Mouse (Mus musculus): ENCODE measurements around the gene Nkx2-3.

Gene Nkx2-3

DNA sequence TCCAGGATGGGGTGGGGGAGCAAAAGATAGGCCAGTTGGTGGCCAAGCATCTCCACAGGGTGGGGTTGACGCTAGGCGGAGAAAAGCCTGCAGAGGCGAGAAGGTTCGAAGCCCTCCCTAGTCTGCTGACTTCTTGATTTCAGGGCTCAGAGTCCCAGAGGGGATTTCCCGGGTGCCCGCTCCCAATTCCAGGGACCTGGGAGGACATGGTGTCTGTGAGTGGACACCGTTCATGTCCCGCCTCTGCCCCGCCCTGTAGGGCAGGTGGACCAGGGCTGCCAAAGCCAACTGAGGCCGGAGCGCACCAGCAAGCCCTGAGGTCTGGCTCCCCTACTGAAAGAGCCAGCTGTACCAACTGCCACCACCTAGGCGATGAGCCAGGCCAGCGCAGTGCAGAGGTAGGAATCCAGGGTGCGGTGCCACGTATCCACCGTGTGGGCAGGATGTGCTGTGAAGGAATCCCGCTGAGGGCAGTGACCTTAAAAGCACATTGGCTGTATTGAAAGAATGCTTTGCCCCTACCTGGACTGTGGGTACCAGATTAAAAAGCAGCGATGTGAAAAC, 7.9 kb downstream of the Nkx2-3 start:
- no peak for DNase-seq

DNA sequence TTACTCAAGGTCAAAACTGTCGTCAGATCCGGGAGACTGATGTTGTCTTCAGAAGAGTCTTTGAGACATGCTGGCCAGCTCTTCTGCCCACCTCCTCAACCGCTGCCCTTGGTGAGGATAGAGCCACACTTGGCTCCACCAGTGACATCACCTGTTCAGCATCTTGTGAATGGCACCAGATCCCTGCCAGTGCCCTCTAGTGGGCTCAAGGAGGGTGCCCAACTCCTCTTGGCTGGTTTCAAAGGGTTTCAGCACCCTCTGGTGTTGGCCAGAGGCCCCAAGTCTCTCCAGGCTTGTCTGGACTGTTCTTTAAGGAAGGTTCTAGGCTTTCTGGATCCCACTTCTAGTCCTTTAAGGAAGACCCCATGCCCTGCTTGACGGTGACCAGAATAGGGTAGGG, 11.8 kb downstream of the Nkx2-3 start:
- peak; percentile 68 for DNase-seq

DNA sequence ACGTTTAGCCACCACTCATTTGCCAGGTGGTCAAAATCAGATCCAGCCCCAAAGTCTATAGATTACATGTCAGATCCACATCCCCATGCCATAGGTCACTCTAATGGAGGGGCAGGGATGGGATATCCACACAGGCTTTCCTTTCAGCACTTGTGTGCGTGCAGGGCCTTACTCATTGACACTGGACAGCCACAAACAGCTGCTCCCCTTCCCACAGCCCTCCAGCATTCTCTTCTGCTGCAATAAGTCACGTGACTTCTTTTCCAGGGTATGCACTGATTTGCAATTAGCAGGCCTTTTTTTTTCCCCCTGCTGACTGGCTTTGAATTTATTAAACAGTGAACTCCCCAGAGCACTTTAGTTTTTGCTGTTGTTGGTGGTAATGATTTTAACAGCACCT, 14.0 kb downstream of the Nkx2-3 start:
- DNase-seq = no peak

DNA sequence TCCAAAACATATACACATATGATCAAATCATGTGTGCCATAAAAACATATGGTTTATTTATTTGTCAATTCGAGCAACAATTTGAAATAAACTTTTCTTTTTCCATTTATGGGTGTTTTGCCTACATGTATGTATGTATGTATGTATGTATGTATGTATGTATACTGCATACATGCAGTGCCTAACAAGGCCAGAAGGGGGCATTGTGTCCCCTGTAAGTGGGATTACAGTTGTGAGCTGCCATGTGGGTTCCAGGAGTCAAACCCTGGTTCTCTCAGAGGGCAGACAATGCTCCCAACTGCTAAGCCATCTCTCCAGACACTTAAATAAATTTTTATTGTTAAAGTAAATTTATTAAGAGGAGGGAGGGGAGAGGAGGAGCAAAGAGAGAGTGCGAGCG, 15.2 kb downstream of the Nkx2-3 start:
- no peak for DNase-seq

DNA sequence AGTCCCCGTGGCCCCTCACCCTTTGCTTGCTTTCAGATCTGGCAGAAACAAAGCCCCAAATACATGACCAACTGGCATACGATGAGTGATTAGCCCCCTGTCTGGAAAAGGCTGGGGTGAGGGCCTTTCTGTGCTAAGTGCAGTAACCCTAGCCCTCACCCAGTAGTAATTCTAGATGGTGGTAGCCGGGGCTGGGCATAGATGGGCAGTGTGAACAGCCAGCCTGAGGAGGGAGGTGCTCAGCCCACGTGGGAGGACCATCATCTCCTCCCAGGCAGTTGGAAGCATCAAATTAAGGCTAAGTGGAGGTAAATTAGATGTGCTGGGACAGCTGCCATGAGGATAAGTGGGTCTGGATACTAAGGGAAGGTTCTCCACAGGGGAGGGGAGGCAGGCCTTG, 17.0 kb downstream of the Nkx2-3 start:
- DNase-seq = no peak

DNA sequence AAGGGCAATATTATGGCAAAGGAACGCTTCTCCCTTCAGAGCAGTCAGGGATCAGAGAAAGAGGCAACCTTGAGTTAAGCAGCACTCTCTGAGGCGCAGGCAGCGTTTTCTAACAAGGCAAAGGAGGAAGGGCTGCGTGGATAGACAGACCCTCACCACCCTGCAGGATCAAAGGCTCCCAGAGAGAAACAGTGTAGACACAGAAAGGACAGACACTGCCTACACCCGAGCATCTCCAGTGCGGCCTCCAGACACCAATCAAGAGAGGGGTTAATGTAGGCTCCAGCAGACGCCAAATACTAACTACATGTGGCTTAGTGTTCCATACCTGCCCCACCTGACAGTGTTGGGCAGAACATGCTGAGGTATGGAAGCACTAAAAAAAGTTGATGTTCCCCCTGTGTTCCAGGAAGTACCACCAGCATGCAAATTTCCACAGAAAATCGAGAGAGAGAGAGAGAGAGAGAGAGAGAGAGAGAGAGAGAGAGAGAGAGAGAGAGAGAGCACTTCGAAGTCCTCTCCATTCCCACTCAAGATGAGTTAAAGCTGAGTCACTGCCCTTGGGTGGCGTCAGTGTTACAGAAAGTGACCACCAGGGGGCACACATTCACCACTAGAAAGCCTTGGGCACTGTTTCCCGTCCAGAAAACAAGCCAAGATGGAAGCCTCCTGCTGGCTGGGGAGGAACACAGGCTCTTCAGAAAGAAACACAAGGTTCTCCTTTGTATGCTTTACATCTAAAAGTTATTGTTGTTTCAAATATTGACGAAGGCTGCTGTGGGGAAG, 18.5 kb downstream of the Nkx2-3 start:
- DNase-seq = peak; percentile 87

DNA sequence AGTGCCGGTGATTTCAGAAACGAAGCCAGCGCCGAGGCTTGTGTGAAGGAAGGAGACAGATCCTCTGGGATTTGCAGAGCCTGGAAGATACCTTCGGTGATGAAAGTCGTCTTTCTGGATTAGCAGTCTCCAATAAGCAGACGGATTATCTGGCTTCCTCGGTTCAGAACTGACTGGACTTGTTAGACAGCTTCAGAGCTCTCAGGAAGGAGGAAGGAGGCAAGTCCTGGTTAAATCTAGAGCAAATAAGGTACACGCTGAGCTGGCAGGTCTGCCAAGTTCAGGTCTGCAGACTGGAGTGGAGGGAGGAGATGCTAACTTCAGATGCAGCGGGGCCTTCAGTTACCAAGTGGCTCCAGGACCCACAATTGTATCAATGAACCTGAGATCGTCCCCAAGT, 29.7 kb downstream of the Nkx2-3 start:
- DNase-seq = no peak

DNA sequence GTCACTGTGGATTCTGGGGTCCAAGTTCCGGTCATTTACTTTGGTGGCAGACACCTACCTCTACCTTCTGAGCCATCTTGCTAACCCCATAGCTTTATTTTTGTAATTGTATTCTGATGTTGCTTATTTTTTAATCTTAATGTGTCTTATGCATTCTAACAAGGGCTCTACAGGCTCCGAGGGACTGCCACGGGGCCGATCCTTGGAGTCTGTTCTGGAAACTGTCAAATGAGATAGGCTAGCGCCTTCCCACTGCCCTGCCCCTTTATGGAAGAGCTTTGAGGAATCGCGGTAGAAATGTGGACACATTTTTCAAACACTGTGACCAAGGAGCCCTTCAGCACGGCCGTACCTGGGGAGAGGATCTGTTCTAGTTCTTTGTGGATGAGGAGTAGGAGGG, 30.7 kb downstream of the Nkx2-3 start:
- DNase-seq = no peak

DNA sequence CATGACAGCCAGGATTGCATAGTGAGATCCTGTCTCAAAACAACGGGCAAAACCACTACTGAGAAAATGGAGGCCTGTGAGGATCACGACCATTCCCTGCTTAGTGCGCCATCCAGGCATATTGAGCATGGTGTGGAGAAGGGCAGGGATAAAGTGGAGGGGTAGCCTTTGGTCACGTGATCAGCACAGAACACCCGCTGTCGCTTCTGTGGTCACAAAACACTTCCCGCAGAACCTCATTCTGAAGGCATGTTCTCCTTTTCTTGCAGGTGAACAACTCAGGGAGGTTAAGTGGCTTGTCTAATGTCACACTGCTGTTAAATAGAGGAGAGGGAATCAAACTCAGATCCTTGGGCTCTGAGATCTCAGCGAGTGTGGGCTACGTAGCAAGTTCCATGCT, 33.4 kb downstream of the Nkx2-3 start:
- DNase-seq = no peak

DNA sequence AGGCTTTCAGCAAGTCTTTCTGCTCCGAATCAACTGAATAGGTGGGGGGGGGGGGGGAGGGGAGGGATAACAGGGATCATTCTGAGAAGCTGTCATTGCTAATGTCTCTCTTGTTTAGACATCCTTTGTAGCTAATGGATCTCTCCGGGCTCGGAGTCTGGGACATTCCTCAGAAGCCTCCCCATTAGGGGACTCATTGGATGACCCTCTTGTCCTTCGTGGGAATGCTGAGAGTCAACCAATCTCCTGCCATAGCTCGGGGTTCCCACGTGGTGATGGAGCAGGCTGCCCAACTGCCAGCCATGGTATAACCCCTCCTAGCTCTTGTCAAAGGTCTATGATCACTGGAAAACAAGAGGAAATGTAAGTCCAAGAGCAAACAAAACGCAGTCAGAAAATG, 34.7 kb downstream of the Nkx2-3 start:
- no peak for DNase-seq

DNA sequence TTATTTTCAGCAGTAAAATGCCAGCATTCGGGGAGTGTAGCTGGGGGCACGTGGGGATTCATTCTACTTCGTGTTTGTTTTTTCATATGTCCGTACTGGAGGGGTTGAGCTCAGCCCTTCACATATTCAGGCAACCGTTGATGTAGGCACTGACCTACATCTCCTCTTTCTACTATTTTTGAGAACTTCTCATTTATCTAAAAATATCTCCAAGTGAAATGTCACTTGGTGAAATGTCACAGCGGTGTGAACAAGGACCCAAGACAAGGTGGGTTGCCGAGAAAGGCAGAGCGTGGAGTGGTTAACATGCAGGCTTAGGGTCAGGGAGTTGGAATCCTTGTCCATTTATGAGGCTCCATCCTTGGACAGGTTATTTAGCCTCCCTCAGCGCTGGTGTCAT, 35.1 kb downstream of the Nkx2-3 start:
- DNase-seq = no peak

DNA sequence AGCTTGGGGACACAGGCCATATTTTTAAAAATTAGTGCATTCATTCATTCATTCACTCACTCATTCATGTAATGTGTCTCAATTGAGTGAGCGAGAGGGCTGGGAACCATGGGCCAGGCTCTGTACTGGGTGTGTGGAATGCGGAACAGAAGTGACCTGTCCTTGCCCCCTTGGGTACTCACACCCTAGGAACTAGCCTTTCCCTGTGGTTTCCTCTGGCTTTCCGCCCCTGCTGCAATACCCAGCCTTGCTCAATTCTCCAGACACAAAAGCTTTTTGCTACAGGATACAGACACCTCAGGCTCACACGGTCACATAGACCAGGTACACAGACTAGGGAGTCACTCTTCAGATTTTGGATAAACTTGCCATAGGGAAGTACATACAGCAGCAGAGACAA, 36.2 kb downstream of the Nkx2-3 start:
- DNase-seq = no peak

DNA sequence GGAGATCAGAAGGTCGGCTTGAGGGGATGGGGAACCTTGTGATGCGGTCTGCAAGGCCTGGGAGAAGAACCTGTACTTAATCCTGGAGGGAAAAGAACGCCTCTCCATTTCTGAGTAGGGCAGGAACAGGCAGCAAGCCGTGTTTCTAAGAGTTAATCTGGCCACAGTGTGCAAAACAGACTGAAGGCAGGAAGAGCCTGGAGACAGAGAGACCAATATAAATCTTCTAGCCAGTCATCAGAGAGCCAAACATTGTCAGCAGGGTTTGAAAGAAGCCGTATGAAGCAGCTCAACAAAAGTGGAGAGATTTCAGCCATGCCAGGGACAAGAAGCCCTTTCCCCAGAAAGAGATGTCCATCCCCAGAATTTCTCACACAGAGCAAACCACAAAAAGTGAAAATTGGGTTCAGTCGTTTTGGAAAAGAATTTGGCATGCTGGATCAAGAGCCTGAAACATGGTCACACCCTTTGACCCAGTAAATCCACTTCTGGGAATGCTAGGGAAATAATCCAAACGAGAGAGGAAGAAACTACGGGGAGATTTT, 39.2 kb downstream of the Nkx2-3 start:
- DNase-seq = no peak

DNA sequence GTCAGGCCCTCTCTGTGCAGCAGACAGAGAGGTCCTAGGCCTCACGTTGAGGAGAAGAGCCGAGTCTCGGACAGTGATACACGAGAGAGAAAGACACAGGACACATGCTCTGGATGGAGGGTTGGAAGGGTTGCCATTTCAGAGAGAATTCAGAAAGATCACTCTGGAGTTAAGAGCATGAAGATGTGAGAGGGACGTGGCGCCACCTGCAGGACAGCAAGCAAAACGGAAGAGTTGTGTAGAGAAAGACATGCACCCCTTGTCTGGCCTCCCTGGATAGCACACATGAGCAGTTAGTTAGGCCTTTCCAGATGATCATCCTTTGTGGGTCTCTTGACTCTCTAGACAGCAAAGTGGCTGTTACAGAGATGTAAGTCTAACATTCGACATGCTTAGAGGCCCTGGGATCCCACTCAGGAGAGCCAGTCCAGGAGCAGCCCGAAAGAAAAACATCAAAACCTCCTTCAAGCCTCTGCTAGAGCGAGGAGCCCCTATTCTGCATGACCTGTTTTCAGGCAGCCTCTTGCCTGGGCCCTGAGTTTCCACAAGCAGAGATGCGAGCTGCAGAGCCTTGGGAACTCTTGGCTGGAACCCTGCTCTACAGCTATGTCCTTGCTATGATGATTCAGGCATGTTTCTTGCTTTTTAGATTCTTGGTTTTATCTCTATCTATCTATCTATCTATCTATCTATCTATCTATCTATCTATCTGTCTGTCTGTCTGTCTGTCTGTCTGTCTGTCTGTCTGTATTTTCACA, 43.8 kb downstream of the Nkx2-3 start:
- DNase-seq = peak; percentile 84

DNA sequence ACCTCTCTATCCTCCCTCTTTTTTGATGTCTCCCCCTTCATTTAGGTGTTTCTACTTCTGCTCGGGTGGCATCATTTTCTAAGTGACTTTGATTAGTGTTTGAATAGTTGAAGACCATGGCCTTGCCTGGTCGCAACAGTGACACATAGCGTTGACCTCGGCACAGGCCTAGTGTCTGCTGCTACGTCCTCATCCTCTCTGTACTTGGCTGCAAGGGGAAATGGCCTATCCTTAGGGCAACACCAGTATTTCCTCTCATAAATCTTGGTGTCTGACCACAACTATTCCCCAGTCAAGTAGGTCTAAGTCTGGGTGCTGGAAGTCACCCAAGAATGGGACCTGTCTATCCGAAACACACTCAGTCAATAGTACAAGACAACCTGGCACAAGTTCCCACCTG, 47.5 kb downstream of the Nkx2-3 start:
- no peak for DNase-seq

DNA sequence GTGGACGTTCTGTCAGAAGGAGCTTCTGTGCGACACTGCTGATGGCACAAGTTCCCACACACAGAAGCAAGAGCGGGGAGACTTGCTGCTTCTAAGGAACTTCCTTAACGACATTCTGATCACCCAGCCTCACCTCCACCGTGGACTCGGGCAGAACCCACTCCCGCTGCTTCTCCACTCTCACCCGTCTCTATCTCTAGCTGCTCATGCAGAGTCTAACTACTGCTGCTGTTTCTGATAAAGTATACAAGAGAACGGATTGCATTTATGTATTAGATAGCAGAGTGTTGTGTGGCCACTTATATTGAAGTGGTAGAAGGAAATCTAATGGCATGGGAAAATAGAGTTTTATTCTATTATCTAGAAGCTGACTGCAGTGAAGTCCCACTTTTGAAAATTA, 48.6 kb downstream of the Nkx2-3 start:
- no peak for DNase-seq

DNA sequence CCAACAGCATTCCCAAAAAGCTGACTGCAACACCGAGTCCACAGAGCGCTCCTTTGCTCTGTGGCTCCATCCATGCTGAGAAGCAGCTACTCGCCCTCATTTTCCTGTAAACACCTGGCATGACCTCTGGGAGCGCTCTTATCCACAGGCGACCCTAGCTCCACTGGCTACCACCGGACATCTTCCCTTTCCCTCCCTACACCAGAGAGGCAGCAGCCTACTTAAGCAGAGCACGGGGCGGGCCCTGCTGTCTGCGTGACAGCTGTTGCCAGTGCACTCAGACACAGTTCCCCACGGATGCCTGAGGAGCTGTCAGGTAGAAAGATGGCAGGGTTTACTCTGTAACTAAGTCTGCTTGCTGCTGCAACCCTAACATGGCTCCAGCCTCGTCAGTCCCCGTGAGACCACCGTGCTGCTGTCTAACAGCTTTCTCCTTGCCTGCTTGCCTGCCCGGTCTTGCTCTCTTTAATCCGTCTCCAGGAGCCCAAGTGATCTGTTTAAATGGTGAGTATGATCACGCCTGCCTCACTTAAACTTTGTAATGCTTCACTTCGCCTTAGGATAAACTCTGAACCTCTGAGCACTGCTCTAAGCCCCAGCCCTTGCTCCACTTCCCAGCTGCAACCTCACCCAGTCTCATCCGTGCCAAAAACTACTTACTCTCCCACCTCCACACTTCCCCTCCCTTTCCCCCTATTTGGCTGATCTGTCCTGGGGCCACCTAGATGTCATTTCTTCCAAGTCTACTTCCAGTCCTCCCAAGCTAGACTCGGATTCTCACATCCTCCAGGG, 50.2 kb downstream of the Nkx2-3 start:
- DNase-seq = no peak

DNA sequence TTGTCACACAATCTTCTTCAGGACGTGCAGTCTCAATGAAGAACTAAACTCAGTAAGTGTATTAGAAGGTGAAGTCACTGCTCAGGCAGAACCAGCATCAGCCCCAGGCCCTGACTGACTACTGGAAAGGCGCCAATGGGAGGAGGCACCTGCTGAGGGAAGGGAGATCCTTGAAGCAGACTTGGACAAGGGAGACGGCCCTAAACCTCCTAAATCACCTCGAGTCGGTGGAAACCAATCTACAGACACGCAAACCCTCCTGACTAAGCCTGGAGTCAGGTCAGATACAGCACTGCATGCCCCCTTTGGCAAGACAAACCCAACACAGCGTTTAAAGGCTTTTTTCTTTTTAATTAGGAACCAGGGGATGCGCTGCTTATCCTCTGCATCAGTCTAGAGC, 51.3 kb downstream of the Nkx2-3 start:
- no peak for DNase-seq

Measured in thymus, postnatal 4 days (tissue).